Mouse (Mus musculus) liver, adult 2 months (tissue): ENCODE measurements around the gene 4933428G20Rik. TPM values are rescaled to one million over a fixed set of nuclear protein-coding genes. Genes with fewer than 3 reads are reported as not detected.

Source experiments
- DNase-seq: peaks from one replicate; pipeline ENCODE4 v3.0.0-alpha.2; 2011; ENCODE audit warnings: low read depth, low spot score; ENCODE audit errors: extremely low read depth
- H3K27ac ChIP-seq: fragments of 200-500 bp; replicated peaks from 2 replicates; pipeline ENCODE4 v1.5.1; 2012; ENCODE audit warnings: low read depth, mild to moderate bottlenecking, control low read depth, inconsistent platforms, low read length; ENCODE audit not compliant: insufficient read depth
- H3K27me3 ChIP-seq: fragments of 200-500 bp; 2 replicates; pipeline ENCODE4 v1.6.1; 2012; ENCODE audit warnings: mild to moderate bottlenecking, moderate library complexity, low read length, inconsistent platforms; ENCODE audit not compliant: control insufficient read depth, insufficient read depth
- H3K36me3 ChIP-seq: fragments of 200-500 bp; 2 replicates; pipeline ENCODE4 v1.6.1; 2012; ENCODE audit warnings: low read length, inconsistent platforms; ENCODE audit not compliant: control insufficient read depth, insufficient read depth
- H3K4me1 ChIP-seq: fragments of 200-500 bp; 2 replicates; pipeline ENCODE4 v1.6.1; 2011; ENCODE audit warnings: low read length; ENCODE audit not compliant: control insufficient read depth, insufficient read depth
- H3K4me3 ChIP-seq: fragments of 200-500 bp; 2 replicates; pipeline ENCODE4 v1.5.1; 2011; ENCODE audit warnings: low read depth, mild to moderate bottlenecking, control low read depth, low read length, moderate library complexity; ENCODE audit not compliant: insufficient read depth
- H3K79me2 ChIP-seq: fragments of 200-500 bp; 2 replicates; pipeline ENCODE4 v1.6.1; 2012; ENCODE audit warnings: inconsistent platforms, mild to moderate bottlenecking, low read length, moderate library complexity; ENCODE audit not compliant: control insufficient read depth, insufficient read depth
- H3K9ac ChIP-seq: fragments of 200-500 bp; 2 replicates; pipeline ENCODE4 v1.6.1; 2012; ENCODE audit warnings: low read depth, mild to moderate bottlenecking, control low read depth, inconsistent platforms, low read length
- CTCF ChIP-seq: fragments of 200-500 bp; IDR thresholded peaks from 2 replicates; pipeline ENCODE4 v1.5.1; 2011; ENCODE audit warnings: low read depth, low read length, control low read depth
- POLR2A ChIP-seq: fragments of 200-500 bp; IDR thresholded peaks from 2 replicates; pipeline ENCODE4 v1.6.1; 2011; ENCODE audit warnings: low read length, control low read depth; ENCODE audit not compliant: insufficient read depth; ENCODE audit errors: extremely low read depth
- WGBS: fragments of 180-500 bp; shearing (Covaris S2); methylation state at CpG from one replicate; pipeline ENCODE4 v1.1.7; 2018; 5-methylcytosine and 5-hydroxymethylcytosine counted together
- polyA plus RNA-seq: library from polyadenylated mRNA; depleted of rRNA; stranded (reverse); fragments of >200 nt; gene quantifications from 2 replicates; pipeline ENCODE4 v1.2.3, GENCODE M21; 2012
- total RNA-seq: library from RNA; depleted of rRNA; stranded (reverse); fragments of >200 nt; gene quantifications from 2 replicates; pipeline ENCODE4 v1.2.3, GENCODE M21; 2014

Gene 4933428G20Rik
- total and polyA plus RNA-seq, 2 experiments: not detected

GRCm38 (mm10) chr11:97457120-97457519 lies 43.0 kb downstream of the 4933428G20Rik start:
- no peaks in the 10 kb centered on the region for H3K4me1 ChIP-seq
- no peak for TF ChIP-seq POLR2A
- TF ChIP-seq CTCF: no peak
- H3K27me3 ChIP-seq: no peaks in the 10 kb centered on the region
- WGBS: 90% methylated on average over 4 of the region's 4 CpGs
- DNase-seq: no peak
- H3K9ac ChIP-seq: no peak overlapping the region
- H3K79me2 ChIP-seq: peaks cover 4% of the 10 kb centered on the region; the same call in 1 of the 2 replicates
- peaks cover 14% of the 10 kb centered on the region for H3K36me3 ChIP-seq
- H3K4me3 ChIP-seq: no peak overlapping the region
- H3K27ac ChIP-seq: no peak overlapping the region

- no peak for DNase-seq
- Histone ChIP-seq H3K4me1 (peaks cover 14% of the 10 kb centered on the region), H3K27ac (no peak overlapping the region), H3K27me3 (no peaks in the 10 kb centered on the region), H3K79me2 (0 out of 2 replicates have a peak, but pooled peaks cover 7% of the 10 kb centered on the region), H3K9ac (no peak overlapping the region), H3K4me3 (no peak overlapping the region), H3K36me3 (0 out of 2 replicates have a peak, but pooled peaks cover 3% of the 10 kb centered on the region)
- TF ChIP-seq POLR2A (no peak), CTCF (no peak)
- 92% methylated on average over 15 of the region's 15 CpGs for WGBS
Measured at GRCm38 (mm10) chr11:97451625-97452024, 48.5 kb downstream of the 4933428G20Rik start.

- Histone ChIP-seq H3K4me1 (peaks cover 16% of the 10 kb centered on the region), H3K27ac (peak overlapping the region; percentile 50), H3K36me3 (no peaks in the 10 kb centered on the region), H3K79me2 (0 out of 2 replicates have a peak, but pooled peaks cover 7% of the 10 kb centered on the region), H3K27me3 (no peaks in the 10 kb centered on the region), H3K4me3 (peak overlapping the region; percentile 47; the same call in 1 of the 2 replicates), H3K9ac (peak overlapping the region; percentile 34)
- no peak for TF ChIP-seq CTCF
- no peak for TF ChIP-seq POLR2A
- WGBS: 33% methylated on average over 10 of the region's 10 CpGs
- no peak for DNase-seq
Measured at GRCm38 (mm10) chr11:97450305-97450922, 49.7 kb downstream of the 4933428G20Rik start.

- TF ChIP-seq POLR2A (no peak), CTCF (no peak)
- Histone ChIP-seq H3K4me1 (peaks cover 16% of the 10 kb centered on the region), H3K79me2 (0 out of 2 replicates have a peak, but pooled peaks cover 7% of the 10 kb centered on the region), H3K36me3 (no peaks in the 10 kb centered on the region), H3K9ac (peak overlapping the region; percentile 34), H3K4me3 (peak overlapping the region; percentile 47; the same call in 1 of the 2 replicates), H3K27ac (peak overlapping the region; percentile 77), H3K27me3 (no peaks in the 10 kb centered on the region)
- 5% methylated on average over 15 of the region's 15 CpGs for WGBS
- peak; percentile 95 for DNase-seq
Measured at GRCm38 (mm10) chr11:97449601-97450293, 50.4 kb downstream of the 4933428G20Rik start.

- peak overlapping the region; percentile 77 for H3K27ac ChIP-seq
- no peaks in the 10 kb centered on the region for H3K36me3 ChIP-seq
- H3K27me3 ChIP-seq: no peaks in the 10 kb centered on the region
- TF ChIP-seq POLR2A: no peak
- no peak for TF ChIP-seq CTCF
- H3K9ac ChIP-seq: no peak overlapping the region
- H3K4me3 ChIP-seq: no peak overlapping the region
- DNase-seq: peak; percentile 71
- peaks cover 20% of the 10 kb centered on the region for H3K4me1 ChIP-seq
- peaks cover 9% of the 10 kb centered on the region; the same call in 1 of the 2 replicates for H3K79me2 ChIP-seq
- 41% methylated on average over 11 of the region's 11 CpGs for WGBS
Measured at GRCm38 (mm10) chr11:97448611-97449394, 51.3 kb downstream of the 4933428G20Rik start.
